Mouse (Mus musculus) myocyte (in vitro differentiated cells): ENCODE results near the gene Gm20696. TPM values are rescaled to one million over a fixed set of nuclear protein-coding genes. Genes with fewer than 3 reads are reported as not detected.

ENCODE experiments used
- H3K27me3 ChIP-seq: one replicate; pipeline ENCODE4 v1.6.1; 2011; ENCODE audit not compliant: control insufficient read depth, insufficient read depth, insufficient read length
- H3K36me3 ChIP-seq: one replicate; pipeline ENCODE4 v1.6.1; 2011; ENCODE audit not compliant: control insufficient read depth, insufficient read depth
- H3K4me2 ChIP-seq: one replicate; pipeline ENCODE4 v1.6.1; 2011; ENCODE audit warnings: low read depth, control low read depth
- H3K4me3 ChIP-seq: one replicate; pipeline ENCODE4 v1.5.1; 2011; ENCODE audit warnings: mild to moderate bottlenecking, control low read depth, moderate library complexity
- H3K79me2 ChIP-seq: one replicate; pipeline ENCODE4 v1.6.1; 2011; ENCODE audit not compliant: control insufficient read depth, insufficient read depth
- H3ac ChIP-seq: one replicate; pipeline ENCODE4 v1.6.1; 2011; ENCODE audit not compliant: control insufficient read depth, insufficient read length
- CEBPB ChIP-seq: IDR thresholded peaks from 2 replicates; pipeline ENCODE4 v1.6.1; 2011; ENCODE audit warnings: mild to moderate bottlenecking, moderate library complexity; ENCODE audit not compliant: poor library complexity, insufficient read depth, severe bottlenecking
- E2F4 ChIP-seq: IDR thresholded peaks from one replicate; pipeline ENCODE4 v1.6.1; 2011; ENCODE audit warnings: mild to moderate bottlenecking, control low read depth, moderate library complexity; ENCODE audit not compliant: insufficient read depth
- MAX ChIP-seq: IDR thresholded peaks from one replicate; pipeline ENCODE4 v1.6.1; 2011; ENCODE audit warnings: low read depth, mild to moderate bottlenecking, control low read depth
- MYOD1 ChIP-seq, 3 experiments: IDR thresholded peaks; one replicate each; pipeline ENCODE4 v1.6.1; 2011; ENCODE audit warnings: control low read depth in 2 of 3, low read depth in 2 of 3, mild to moderate bottlenecking in 2 of 3, moderate library complexity in 1 of 3; ENCODE audit not compliant: insufficient read length in 2 of 3, control insufficient read depth in 1 of 3
- MYOG ChIP-seq, 3 experiments: IDR thresholded peaks; one replicate each; pipeline ENCODE4 v1.6.1; 2011; ENCODE audit warnings: control low read depth in 2 of 3, low read depth in 2 of 3, mild to moderate bottlenecking in 2 of 3; ENCODE audit not compliant: insufficient read length in 2 of 3, control insufficient read depth in 1 of 3, insufficient read depth in 1 of 3
- POLR2A ChIP-seq: IDR thresholded peaks from one replicate; pipeline ENCODE4 v1.6.1; 2011; ENCODE audit warnings: low read depth, mild to moderate bottlenecking, control low read depth, moderate library complexity; ENCODE audit not compliant: insufficient read length
- POLR2AphosphoS2 ChIP-seq: IDR thresholded peaks from one replicate; pipeline ENCODE4 v1.6.1; 2011; ENCODE audit warnings: low read depth, control low read depth; ENCODE audit not compliant: insufficient read length
- REST ChIP-seq: IDR thresholded peaks from one replicate; pipeline ENCODE4 v1.6.1; 2011; ENCODE audit warnings: mild to moderate bottlenecking, control low read depth, moderate library complexity; ENCODE audit not compliant: insufficient read depth, insufficient read length
- SRF ChIP-seq: IDR thresholded peaks from one replicate; pipeline ENCODE4 v1.6.1; 2011; ENCODE audit warnings: low read depth; ENCODE audit not compliant: control insufficient read depth, insufficient read length
- TCF12 ChIP-seq: IDR thresholded peaks from one replicate; pipeline ENCODE4 v1.6.1; 2011; ENCODE audit warnings: mild to moderate bottlenecking, control low read depth; ENCODE audit not compliant: poor library complexity, insufficient read depth, severe bottlenecking
- TCF3 ChIP-seq: IDR thresholded peaks from one replicate; pipeline ENCODE4 v1.6.1; 2011; ENCODE audit warnings: low read depth, control low read depth; ENCODE audit not compliant: insufficient read length
- USF1 ChIP-seq: IDR thresholded peaks from one replicate; pipeline ENCODE4 v1.6.1; 2011; ENCODE audit warnings: low read depth, mild to moderate bottlenecking, control low read depth, moderate library complexity
- polyA plus RNA-seq: library from polyadenylated mRNA; unstranded; fragments of >200 nt; fragmentation: generic; extraction: Trizol; gene quantifications from one replicate; pipeline ENCODE4 v1.2.1, GENCODE M21; 2012; ENCODE audit warnings: missing spikeins

Gm20696 gene
- polyA plus RNA-seq, 1 experiment = 0.13 TPM

GRCm38 (mm10) chr6:99711576-99712101, 45.0 kb upstream of the Gm20696 start:
- peaks cover 26% of the 10 kb centered on the region for H3K27me3 ChIP-seq
- H3K36me3 ChIP-seq = no peaks in the 10 kb centered on the region
- no peak overlapping the region for H3K4me2 ChIP-seq
- no peak overlapping the region for H3K4me3 ChIP-seq
- no peaks in the 10 kb centered on the region for H3K79me2 ChIP-seq
- no peak for TF ChIP-seq USF1
- no peak for TF ChIP-seq POLR2A
- TF ChIP-seq E2F4 = no peak
- TF ChIP-seq MAX = no peak
- TF ChIP-seq POLR2AphosphoS2 = no peak
- no peak overlapping the region for H3ac ChIP-seq

DNA sequence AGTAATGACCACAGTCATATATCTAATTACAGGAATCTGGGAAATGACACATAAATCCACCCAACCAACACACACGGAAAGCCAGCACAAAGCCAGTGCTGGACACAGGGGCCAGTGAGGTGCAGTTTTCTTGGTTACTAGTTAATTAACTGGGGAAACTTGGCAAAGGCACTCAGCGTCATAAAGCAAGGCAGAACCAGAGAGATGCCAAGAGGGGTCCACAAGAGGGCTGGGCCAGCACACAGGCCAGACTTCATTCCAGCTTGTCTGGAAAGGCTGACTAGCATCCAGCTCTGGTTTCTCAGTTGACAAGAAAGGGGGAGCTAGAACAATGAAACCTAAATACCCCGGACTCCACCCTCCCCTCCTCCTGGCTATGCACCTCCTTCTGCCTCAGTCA, 33.9 kb upstream of the Gm20696 start:
- Histone ChIP-seq H3K36me3 (no peaks in the 10 kb centered on the region), H3K27me3 (peaks cover 27% of the 10 kb centered on the region), H3K4me2 (no peak overlapping the region), H3K4me3 (no peak overlapping the region), H3K79me2 (no peaks in the 10 kb centered on the region), H3ac (no peak overlapping the region)
- no peak for TF ChIP-seq TCF3
- TF ChIP-seq SRF = no peak
- TF ChIP-seq USF1 = no peak
- TF ChIP-seq POLR2A = no peak
- no peak for TF ChIP-seq TCF12

DNA sequence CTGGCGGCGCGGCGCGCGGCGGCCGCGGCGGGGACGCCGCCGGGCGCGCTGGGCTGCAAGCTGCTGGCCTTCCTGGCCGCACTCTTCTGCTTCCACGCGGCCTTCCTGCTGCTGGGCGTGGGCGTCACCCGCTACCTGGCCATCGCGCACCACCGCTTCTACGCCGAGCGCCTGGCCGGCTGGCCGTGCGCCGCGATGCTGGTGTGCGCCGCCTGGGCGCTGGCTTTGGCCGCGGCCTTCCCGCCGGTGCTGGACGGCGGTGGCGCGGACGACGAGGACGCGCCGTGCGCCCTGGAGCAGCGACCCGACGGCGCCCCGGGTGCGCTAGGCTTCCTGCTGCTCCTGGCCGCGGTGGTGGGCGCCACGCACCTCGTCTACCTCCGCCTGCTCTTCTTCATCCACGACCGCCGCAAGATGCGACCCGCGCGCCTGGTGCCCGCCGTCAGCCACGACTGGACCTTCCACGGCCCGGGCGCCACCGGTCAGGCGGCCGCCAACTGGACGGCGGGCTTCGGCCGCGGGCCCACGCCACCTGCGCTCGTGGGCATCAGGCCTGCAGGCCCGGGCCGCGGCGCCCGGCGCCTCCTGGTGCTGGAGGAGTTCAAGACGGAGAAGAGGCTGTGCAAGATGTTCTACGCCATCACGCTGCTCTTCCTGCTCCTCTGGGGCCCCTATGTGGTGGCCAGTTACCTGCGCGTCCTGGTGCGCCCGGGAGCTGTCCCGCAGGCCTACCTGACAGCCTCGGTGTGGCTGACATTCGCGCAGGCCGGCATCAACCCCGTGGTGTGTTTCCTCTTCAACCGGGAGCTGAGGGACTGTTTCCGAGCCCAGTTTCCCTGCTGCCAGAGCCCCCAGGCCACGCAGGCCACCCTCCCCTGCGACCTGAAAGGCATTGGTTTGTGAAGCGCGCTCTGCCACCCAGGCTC, 26.6 kb upstream of the Gm20696 start:
- H3ac ChIP-seq = no peak overlapping the region
- H3K36me3 ChIP-seq = no peaks in the 10 kb centered on the region
- no peaks in the 10 kb centered on the region for H3K79me2 ChIP-seq
- H3K27me3 ChIP-seq = peaks cover 67% of the 10 kb centered on the region
- TF ChIP-seq POLR2AphosphoS2 = no peak
- no peak for TF ChIP-seq MYOD1 (IDR thresholded peaks at IDR 0.05; ENCODE audit: control insufficient read depth in 1 of 3, insufficient read length in 2 of 3, low read depth in 2 of 3)
- no peak for TF ChIP-seq MYOG (IDR thresholded peaks at IDR 0.05; ENCODE audit: control insufficient read depth in 1 of 3, insufficient read depth in 1 of 3, insufficient read length in 2 of 3, low read depth in 2 of 3)
- H3K4me3 ChIP-seq = no peak overlapping the region
- H3K4me2 ChIP-seq = no peak overlapping the region

GRCm38 (mm10) chr6:99692206-99692915, 25.8 kb upstream of the Gm20696 start, which contains the start of gene Gpr27:
Gpr27 (plus strand) TSS chr6:99692679.
- Histone ChIP-seq H3K4me3 (no peak within 1 kb of the TSS), H3K27me3 (peaks cover 61% of the 10 kb centered on the region), H3K79me2 (no peaks in the 10 kb centered on the region), H3K36me3 (no peaks in the 10 kb centered on the region), H3K4me2 (no peak within 1 kb of the TSS), H3ac (no peak within 1 kb of the TSS)
- no peak for TF ChIP-seq CEBPB
- TF ChIP-seq POLR2A = no peak
- TF ChIP-seq MAX = no peak
- TF ChIP-seq REST = no peak
- TF ChIP-seq MYOD1 (IDR thresholded peaks at IDR 0.05; ENCODE audit: control insufficient read depth in 1 of 3, insufficient read length in 2 of 3, low read depth in 2 of 3) = no peak
- no peak for TF ChIP-seq TCF3
- TF ChIP-seq TCF12 = no peak
- no peak for TF ChIP-seq E2F4
- TF ChIP-seq SRF = no peak
- no peak for TF ChIP-seq MYOG (IDR thresholded peaks at IDR 0.05; ENCODE audit: control insufficient read depth in 1 of 3, insufficient read depth in 1 of 3, insufficient read length in 2 of 3, low read depth in 2 of 3)
- no peak for TF ChIP-seq USF1
- no peak for TF ChIP-seq POLR2AphosphoS2

DNA sequence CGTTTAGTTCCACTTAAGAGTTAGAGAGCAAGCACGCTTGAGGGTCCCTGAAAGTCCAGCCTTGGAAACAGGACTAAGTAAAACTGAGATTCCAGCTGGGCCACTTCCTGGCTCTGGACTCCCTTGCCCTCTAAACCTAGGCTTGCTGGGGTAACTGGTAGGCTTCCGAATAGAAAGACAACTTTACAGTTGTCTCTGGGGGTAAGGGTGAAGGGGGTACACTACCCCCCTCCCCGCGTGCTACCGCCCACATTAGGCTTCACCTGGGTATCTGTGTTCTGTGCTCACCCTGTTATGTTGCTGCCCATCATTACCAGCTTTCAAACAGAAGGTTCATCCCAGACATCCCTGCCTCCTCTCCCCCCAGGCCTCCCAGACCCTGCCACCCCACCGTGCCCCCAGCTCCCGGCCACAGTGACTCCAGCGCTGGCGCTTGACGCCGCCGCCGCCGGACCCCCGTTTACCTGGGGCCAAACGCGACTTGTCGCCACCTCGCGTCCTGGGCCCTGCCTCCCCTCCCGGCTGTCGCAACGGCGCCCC, 25.1 kb upstream of the Gm20696 start:
- Histone ChIP-seq H3ac (no peak overlapping the region), H3K27me3 (peaks cover 59% of the 10 kb centered on the region), H3K79me2 (no peaks in the 10 kb centered on the region), H3K36me3 (no peaks in the 10 kb centered on the region), H3K4me3 (no peak overlapping the region), H3K4me2 (no peak overlapping the region)
- TF ChIP-seq POLR2A = no peak
- TF ChIP-seq TCF3 = no peak
- TF ChIP-seq USF1 = no peak
- TF ChIP-seq MYOG (IDR thresholded peaks at IDR 0.05; ENCODE audit: control insufficient read depth in 1 of 3, insufficient read depth in 1 of 3, insufficient read length in 2 of 3, low read depth in 2 of 3) = no peak
- TF ChIP-seq SRF = no peak
- no peak for TF ChIP-seq TCF12
- TF ChIP-seq REST = no peak
- no peak for TF ChIP-seq CEBPB
- no peak for TF ChIP-seq E2F4
